Mouse (Mus musculus): ENCODE data around the gene Ube2g2.

GRCm38 (mm10) chr10:77629970-77630369 is 7.9 kb downstream of the Ube2g2 start:
- TF ChIP-seq CTCF (conservative IDR thresholded peaks at IDR 0.05; ENCODE audit: low read length) (peak; percentile 7), NANOG (IDR thresholded peaks at IDR 0.05; ENCODE audit: borderline replicate concordance, low read length) (no peak), POU5F1 (IDR thresholded peaks at IDR 0.05; ENCODE audit: borderline replicate concordance, low read length) (no peak)
